Mouse (Mus musculus): ENCODE results near the gene Nyx. TPM values are rescaled to one million over a fixed set of nuclear protein-coding genes. Genes with fewer than 3 reads are reported as not detected.

The Nyx gene
- polyA plus RNA-seq, 1 experiment from 2014 or later, result not detected

DNA sequence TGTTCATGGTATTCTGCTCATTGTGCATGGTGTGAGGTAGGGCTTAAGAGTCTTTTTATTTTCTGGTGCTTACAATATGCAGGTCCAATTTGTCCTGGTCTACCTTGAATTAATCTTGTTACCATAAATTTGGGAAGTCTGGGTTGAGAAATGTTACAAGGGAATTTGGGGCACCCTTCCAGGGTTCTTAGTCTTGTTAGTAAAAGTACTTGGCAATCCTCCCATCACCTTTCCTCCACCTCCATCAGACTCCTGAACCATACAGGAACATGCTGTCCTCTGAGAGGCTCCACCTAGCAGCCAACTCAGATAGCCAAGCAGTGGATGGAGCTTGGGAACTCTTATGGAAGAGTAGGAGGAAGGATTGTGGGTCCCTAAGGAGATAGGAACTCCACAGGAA lies 13.7 kb downstream of the Nyx start:
- H3K4me3 ChIP-seq (ENCODE audit: low read depth, low read length), result no peak overlapping the region
- no peak for DNase-seq (ENCODE audit: low spot score)
- H3K27me3 ChIP-seq (ENCODE audit: control insufficient read depth, insufficient read depth, low read length), result 0 out of 2 replicates have a peak, but pooled peaks cover 2% of the 10 kb centered on the region
- H3K4me2 ChIP-seq (ENCODE audit: low read depth, severe bottlenecking), result no peak overlapping the region
- no peaks in the 10 kb centered on the region for H3K36me3 ChIP-seq (ENCODE audit: control insufficient read depth, insufficient read depth, low read length)
- H3K9me3 ChIP-seq (ENCODE audit: control insufficient read depth, low read length), result no peaks in the 10 kb centered on the region
- H3K27ac ChIP-seq (replicated peaks; ENCODE audit: low read depth, low read length), result no peak overlapping the region
- no peaks in the 10 kb centered on the region for H3K4me1 ChIP-seq (ENCODE audit: control insufficient read depth, insufficient read depth, low read length)
- no peak overlapping the region for H3K9ac ChIP-seq (ENCODE audit: low read length)
- no peak for ATAC-seq (ENCODE audit: insufficient number of reproducible peaks, low FRiP score, low TSS enrichment, low read depth)

DNA sequence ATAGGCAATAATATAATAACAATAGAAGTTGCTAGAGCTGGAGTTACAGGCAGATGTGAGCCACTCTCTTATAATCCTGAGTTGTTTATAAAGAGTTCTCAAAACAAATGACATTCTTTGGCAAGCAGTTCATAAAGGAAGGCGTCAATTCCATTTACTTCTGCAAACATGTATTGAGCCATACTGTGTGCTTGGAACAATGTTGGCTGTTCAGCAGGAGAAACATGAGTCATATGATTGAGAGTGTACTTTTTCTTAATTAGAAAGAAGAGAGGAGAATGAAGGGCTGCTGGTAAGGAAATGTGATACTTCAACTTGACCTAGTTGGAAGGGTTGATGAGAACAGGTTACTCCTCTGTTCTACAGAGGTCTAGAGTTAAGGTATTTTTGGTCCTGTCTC lies 16.7 kb downstream of the Nyx start:
- DNase-seq (ENCODE audit: low spot score) (no peak), ATAC-seq (ENCODE audit: insufficient number of reproducible peaks, low FRiP score, low TSS enrichment, low read depth) (no peak)
- 82% methylated on average over 1 of the region's 1 CpGs for WGBS
- H3K4me1 ChIP-seq (ENCODE audit: control insufficient read depth, insufficient read depth, low read length), result no peaks in the 10 kb centered on the region
- no peak overlapping the region for H3K27ac ChIP-seq (replicated peaks; ENCODE audit: low read depth, low read length)
- no peaks in the 10 kb centered on the region for H3K36me3 ChIP-seq (ENCODE audit: control insufficient read depth, insufficient read depth, low read length)
- H3K4me2 ChIP-seq (ENCODE audit: low read depth, severe bottlenecking), result no peak overlapping the region
- H3K9ac ChIP-seq (ENCODE audit: low read length), result no peak overlapping the region
- no peak overlapping the region for H3K4me3 ChIP-seq (ENCODE audit: low read depth, low read length)
- 0 out of 2 replicates have a peak, but pooled peaks cover 2% of the 10 kb centered on the region for H3K27me3 ChIP-seq (ENCODE audit: control insufficient read depth, insufficient read depth, low read length)
- H3K9me3 ChIP-seq (ENCODE audit: control insufficient read depth, low read length), result peaks cover 3% of the 10 kb centered on the region; the same call in 1 of the 2 replicates

DNA sequence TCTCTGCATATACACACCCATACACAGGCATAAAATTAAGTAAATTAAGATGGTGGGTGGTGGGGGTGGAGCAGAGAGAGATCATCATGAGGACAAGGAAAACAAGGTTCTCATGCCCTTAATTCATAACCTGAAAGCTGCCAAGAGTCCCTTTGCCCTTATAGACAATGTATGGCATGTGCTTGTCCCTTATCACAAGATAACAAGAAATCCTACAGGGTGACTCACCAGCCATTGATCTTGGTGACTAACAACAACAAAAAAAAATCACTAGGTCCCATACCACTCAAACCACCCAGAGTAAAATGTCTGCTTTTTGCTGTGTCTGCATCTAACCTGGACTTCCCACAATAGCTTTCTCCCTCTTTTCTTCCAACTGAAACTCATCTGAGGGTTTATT lies 18.5 kb downstream of the Nyx start:
- no peak for ATAC-seq (ENCODE audit: insufficient number of reproducible peaks, low FRiP score, low TSS enrichment, low read depth)
- Histone ChIP-seq H3K27ac (replicated peaks; ENCODE audit: low read depth, low read length) (no peak overlapping the region), H3K4me3 (ENCODE audit: low read depth, low read length) (no peak overlapping the region), H3K4me1 (ENCODE audit: control insufficient read depth, insufficient read depth, low read length) (no peaks in the 10 kb centered on the region), H3K4me2 (ENCODE audit: low read depth, severe bottlenecking) (no peak overlapping the region), H3K9me3 (ENCODE audit: control insufficient read depth, low read length) (peaks cover 3% of the 10 kb centered on the region; the same call in 1 of the 2 replicates), H3K9ac (ENCODE audit: low read length) (no peak overlapping the region), H3K36me3 (ENCODE audit: control insufficient read depth, insufficient read depth, low read length) (no peaks in the 10 kb centered on the region), H3K27me3 (ENCODE audit: control insufficient read depth, insufficient read depth, low read length) (0 out of 2 replicates have a peak, but pooled peaks cover 2% of the 10 kb centered on the region)
- no peak for DNase-seq (ENCODE audit: low spot score)

DNA sequence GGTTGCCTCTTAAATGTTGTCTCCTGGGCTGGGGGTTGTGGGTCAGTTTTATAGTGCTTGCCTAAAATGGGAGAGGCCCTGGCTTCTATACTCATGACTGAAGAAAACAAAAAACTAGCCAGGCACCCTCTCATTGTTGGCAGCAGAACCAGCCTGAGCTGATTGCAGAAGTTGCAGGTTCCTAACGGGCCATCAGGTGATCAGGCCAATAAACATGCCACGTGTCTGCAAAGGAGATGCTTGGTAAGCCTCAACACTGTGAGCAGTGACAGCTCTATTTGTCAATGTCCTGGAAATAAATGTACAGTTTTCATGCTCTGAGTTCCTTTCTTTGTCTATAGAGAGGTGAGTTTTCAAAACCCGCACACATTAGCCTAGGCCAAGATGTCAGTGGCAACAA lies 23.1 kb downstream of the Nyx start:
- H3K4me1 ChIP-seq (ENCODE audit: control insufficient read depth, insufficient read depth, low read length), result no peaks in the 10 kb centered on the region
- DNase-seq (ENCODE audit: low spot score) (no peak), ATAC-seq (ENCODE audit: insufficient number of reproducible peaks, low FRiP score, low TSS enrichment, low read depth) (no peak)
- no peaks in the 10 kb centered on the region for H3K27me3 ChIP-seq (ENCODE audit: control insufficient read depth, insufficient read depth, low read length)
- peaks cover 3% of the 10 kb centered on the region; the same call in 1 of the 2 replicates for H3K9me3 ChIP-seq (ENCODE audit: control insufficient read depth, low read length)
- 82% methylated on average over 3 of the region's 3 CpGs for WGBS
- H3K9ac ChIP-seq (ENCODE audit: low read length), result no peak overlapping the region
- no peak overlapping the region for H3K27ac ChIP-seq (replicated peaks; ENCODE audit: low read depth, low read length)
- H3K4me2 ChIP-seq (ENCODE audit: low read depth, severe bottlenecking), result no peak overlapping the region
- no peaks in the 10 kb centered on the region for H3K36me3 ChIP-seq (ENCODE audit: control insufficient read depth, insufficient read depth, low read length)
- no peak overlapping the region for H3K4me3 ChIP-seq (ENCODE audit: low read depth, low read length)

DNA sequence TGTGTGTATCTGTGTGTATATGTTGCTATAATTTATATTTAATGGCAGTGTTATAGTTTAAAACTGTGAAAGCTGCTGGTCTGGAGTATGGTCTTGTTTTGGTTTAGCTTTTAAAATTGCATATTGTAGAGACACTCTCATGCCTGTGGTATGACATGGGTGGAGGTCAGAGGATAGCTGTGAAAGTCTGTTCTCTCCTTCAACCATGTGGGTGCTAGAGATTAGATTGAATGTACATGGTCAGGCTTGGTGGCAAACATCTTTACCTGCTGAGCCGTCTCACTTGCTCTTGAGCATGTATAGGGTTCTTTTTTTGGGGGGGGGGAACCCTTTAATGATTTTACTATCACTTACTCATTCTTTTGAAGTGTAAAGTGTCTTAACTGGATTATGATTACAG lies 23.9 kb downstream of the Nyx start:
- Histone ChIP-seq H3K4me3 (ENCODE audit: low read depth, low read length) (no peak overlapping the region), H3K27me3 (ENCODE audit: control insufficient read depth, insufficient read depth, low read length) (no peaks in the 10 kb centered on the region), H3K9me3 (ENCODE audit: control insufficient read depth, low read length) (peaks cover 3% of the 10 kb centered on the region; the same call in 1 of the 2 replicates), H3K4me1 (ENCODE audit: control insufficient read depth, insufficient read depth, low read length) (no peaks in the 10 kb centered on the region), H3K36me3 (ENCODE audit: control insufficient read depth, insufficient read depth, low read length) (no peaks in the 10 kb centered on the region), H3K4me2 (ENCODE audit: low read depth, severe bottlenecking) (no peak overlapping the region), H3K9ac (ENCODE audit: low read length) (no peak overlapping the region), H3K27ac (replicated peaks; ENCODE audit: low read depth, low read length) (no peak overlapping the region)
- WGBS, result 89% methylated on average over 1 of the region's 1 CpGs
- ATAC-seq (ENCODE audit: insufficient number of reproducible peaks, low FRiP score, low TSS enrichment, low read depth), result no peak
- no peak for DNase-seq (ENCODE audit: low spot score)

DNA sequence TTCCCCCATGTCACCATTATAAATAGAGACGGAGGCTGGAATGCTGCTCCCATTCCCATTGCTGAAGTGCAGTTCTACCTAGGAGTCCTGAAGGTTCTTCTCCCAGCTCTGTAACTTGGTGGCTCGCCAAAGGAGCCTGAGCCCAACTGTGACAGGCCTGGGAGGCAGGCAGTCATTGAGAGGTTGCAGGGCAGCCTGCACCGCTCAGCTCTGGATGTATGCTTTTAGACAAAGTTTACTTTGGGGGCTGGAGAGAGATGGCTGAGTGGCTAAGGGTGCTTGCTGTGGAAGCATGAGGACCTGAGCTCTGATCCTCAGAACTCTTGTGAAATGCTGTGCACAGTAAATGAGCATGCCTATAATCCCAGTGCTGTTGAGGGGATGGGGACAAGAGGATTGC lies 25.0 kb downstream of the Nyx start:
- no peaks in the 10 kb centered on the region for H3K27me3 ChIP-seq (ENCODE audit: control insufficient read depth, insufficient read depth, low read length)
- H3K9me3 ChIP-seq (ENCODE audit: control insufficient read depth, low read length), result peaks cover 2% of the 10 kb centered on the region; the same call in 1 of the 2 replicates
- 70% methylated on average over 3 of the region's 3 CpGs for WGBS
- no peaks in the 10 kb centered on the region for H3K4me1 ChIP-seq (ENCODE audit: control insufficient read depth, insufficient read depth, low read length)
- no peaks in the 10 kb centered on the region for H3K36me3 ChIP-seq (ENCODE audit: control insufficient read depth, insufficient read depth, low read length)
- no peak overlapping the region for H3K27ac ChIP-seq (replicated peaks; ENCODE audit: low read depth, low read length)
- no peak overlapping the region for H3K4me2 ChIP-seq (ENCODE audit: low read depth, severe bottlenecking)
- no peak overlapping the region for H3K4me3 ChIP-seq (ENCODE audit: low read depth, low read length)
- no peak overlapping the region for H3K9ac ChIP-seq (ENCODE audit: low read length)
- ATAC-seq (ENCODE audit: insufficient number of reproducible peaks, low FRiP score, low TSS enrichment, low read depth) (no peak), DNase-seq (ENCODE audit: low spot score) (no peak)

DNA sequence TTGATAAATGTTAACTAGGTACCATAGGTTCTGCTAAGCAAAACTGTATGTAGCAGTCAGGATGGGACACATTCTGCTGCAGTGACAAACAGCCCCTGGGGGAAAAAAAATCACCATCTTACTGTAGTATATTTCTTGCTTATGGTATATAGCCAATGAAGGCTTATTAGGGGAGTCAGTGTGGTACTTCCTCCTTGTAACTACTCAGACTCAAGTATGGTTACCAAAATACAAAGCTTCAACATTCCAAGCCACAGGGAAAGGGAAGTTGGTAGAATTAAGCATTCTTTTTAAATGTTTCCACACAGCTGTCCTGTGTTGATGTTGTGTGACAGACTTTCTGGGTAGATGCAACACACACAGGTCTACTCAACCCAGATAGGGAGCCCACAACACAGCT lies 27.0 kb downstream of the Nyx start:
- H3K4me2 ChIP-seq (ENCODE audit: low read depth, severe bottlenecking), result no peak overlapping the region
- no peaks in the 10 kb centered on the region for H3K4me1 ChIP-seq (ENCODE audit: control insufficient read depth, insufficient read depth, low read length)
- no peak overlapping the region for H3K4me3 ChIP-seq (ENCODE audit: low read depth, low read length)
- no peak overlapping the region for H3K9ac ChIP-seq (ENCODE audit: low read length)
- no peaks in the 10 kb centered on the region for H3K9me3 ChIP-seq (ENCODE audit: control insufficient read depth, low read length)
- ATAC-seq (ENCODE audit: insufficient number of reproducible peaks, low FRiP score, low TSS enrichment, low read depth) (no peak), DNase-seq (ENCODE audit: low spot score) (no peak)
- no peak overlapping the region for H3K27ac ChIP-seq (replicated peaks; ENCODE audit: low read depth, low read length)
- H3K36me3 ChIP-seq (ENCODE audit: control insufficient read depth, insufficient read depth, low read length), result no peaks in the 10 kb centered on the region
- no peaks in the 10 kb centered on the region for H3K27me3 ChIP-seq (ENCODE audit: control insufficient read depth, insufficient read depth, low read length)

DNA sequence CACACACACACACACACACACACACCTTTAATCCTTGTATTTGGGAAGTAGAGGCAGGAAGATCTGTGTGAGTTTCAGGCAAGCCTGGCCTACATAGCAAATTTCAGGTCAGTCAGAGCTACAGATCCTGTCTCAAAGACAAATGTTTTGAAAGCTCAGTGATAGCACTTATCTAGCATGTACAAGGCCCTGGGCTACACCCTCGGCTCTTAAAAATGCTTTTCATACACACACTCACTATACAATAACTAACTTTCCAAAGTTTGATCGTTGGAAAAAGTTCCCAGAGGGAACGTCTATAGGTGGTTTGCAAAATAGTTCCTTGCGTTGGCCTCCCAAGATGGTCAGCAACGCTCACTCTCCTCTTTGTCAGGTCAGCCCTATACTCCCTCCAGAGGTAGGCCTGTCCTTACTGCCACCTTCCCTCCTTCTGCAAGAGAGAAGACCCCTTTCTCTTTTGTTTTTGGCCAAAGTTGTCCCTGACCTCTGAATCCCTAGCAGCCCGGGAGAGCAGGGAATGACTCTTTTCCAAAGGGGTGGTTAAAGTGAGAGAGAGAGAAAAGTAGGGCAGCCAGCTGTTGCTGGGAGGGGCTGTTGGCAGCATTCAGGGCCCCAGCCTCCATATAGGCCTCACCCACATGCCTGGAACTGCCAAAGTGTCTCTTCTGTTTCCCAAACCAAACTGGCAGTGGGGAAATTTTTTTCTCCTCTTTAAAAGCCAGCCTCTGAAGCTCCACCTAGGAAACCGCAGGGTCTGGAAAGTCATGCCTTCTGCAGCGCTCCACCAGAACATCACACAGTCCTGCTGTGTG lies 29.2 kb downstream of the Nyx start:
- no peak for DNase-seq (ENCODE audit: low spot score)
- Histone ChIP-seq H3K4me1 (ENCODE audit: control insufficient read depth, insufficient read depth, low read length) (no peaks in the 10 kb centered on the region), H3K27me3 (ENCODE audit: control insufficient read depth, insufficient read depth, low read length) (no peaks in the 10 kb centered on the region), H3K27ac (replicated peaks; ENCODE audit: low read depth, low read length) (no peak overlapping the region), H3K9me3 (ENCODE audit: control insufficient read depth, low read length) (no peaks in the 10 kb centered on the region), H3K9ac (ENCODE audit: low read length) (no peak overlapping the region), H3K4me2 (ENCODE audit: low read depth, severe bottlenecking) (no peak overlapping the region), H3K4me3 (ENCODE audit: low read depth, low read length) (no peak overlapping the region), H3K36me3 (ENCODE audit: control insufficient read depth, insufficient read depth, low read length) (no peaks in the 10 kb centered on the region)
- WGBS, result 77% methylated on average over 8 of the region's 8 CpGs
- no peak for ATAC-seq (ENCODE audit: insufficient number of reproducible peaks, low FRiP score, low TSS enrichment, low read depth)

DNA sequence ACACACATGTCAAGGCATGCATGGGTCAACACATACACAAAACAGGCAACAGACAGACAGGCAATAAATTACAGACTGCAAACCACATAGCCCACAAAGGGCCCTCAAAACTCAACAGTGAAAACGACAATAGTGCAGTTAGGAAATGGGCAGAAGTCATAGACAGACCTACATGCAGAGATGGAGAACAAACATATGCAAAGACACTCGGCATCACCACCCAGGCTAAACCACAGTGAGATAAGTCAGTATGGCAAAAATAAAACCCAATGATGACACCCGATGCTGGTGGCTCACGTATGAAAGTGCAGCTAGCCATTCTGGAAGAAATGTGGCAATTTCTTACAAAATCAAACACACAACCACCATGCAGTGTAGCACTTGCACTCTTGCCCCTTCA lies 34.4 kb downstream of the Nyx start:
- Histone ChIP-seq H3K9ac (ENCODE audit: low read length) (no peak overlapping the region), H3K4me3 (ENCODE audit: low read depth, low read length) (no peak overlapping the region), H3K4me2 (ENCODE audit: low read depth, severe bottlenecking) (no peak overlapping the region), H3K27ac (replicated peaks; ENCODE audit: low read depth, low read length) (no peak overlapping the region), H3K36me3 (ENCODE audit: control insufficient read depth, insufficient read depth, low read length) (no peaks in the 10 kb centered on the region), H3K9me3 (ENCODE audit: control insufficient read depth, low read length) (no peaks in the 10 kb centered on the region), H3K27me3 (ENCODE audit: control insufficient read depth, insufficient read depth, low read length) (no peaks in the 10 kb centered on the region), H3K4me1 (ENCODE audit: control insufficient read depth, insufficient read depth, low read length) (no peaks in the 10 kb centered on the region)
- 74% methylated on average over 4 of the region's 4 CpGs for WGBS
- DNase-seq (ENCODE audit: low spot score) (no peak), ATAC-seq (ENCODE audit: insufficient number of reproducible peaks, low FRiP score, low TSS enrichment, low read depth) (no peak)
